Mouse (Mus musculus): ENCODE measurements around the gene Cd52.

DNA sequence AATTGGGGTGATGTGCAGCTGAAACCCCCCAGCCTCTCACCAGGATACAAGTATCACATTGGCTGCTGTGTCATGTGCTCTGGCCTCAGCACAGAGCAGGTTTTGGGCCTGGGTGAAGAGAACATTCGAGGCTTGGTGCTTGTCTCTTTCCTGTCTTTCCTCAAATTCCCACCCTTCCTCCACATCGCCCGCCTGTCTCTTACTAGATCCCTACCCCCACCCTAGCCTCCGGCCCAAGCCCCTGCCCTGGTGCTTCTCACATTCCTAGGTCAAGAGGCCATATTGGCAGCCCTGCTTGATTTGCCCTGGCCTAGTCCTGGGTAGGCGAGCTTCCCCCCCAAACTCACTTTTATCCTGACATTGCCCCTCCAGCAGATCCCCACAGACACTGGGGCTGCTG is 24.2 kb upstream of the Cd52 start:
- TF ChIP-seq POLR2A (IDR thresholded peaks at IDR 0.05; ENCODE audit: insufficient read depth, low read depth, low read length) (no peak), CTCF (IDR thresholded peaks at IDR 0.05) (no peak), EP300 (IDR thresholded peaks at IDR 0.05; ENCODE audit: insufficient read depth, low read depth, low read length) (no peak)

Measured in heart, adult 2 months (tissue).